Mouse (Mus musculus) CD8-positive naive resting alpha-beta T cell, adult 57 days (primary cell): Measurements from ENCODE around the gene Bloc1s3. TPM values are rescaled to one million over a fixed set of nuclear protein-coding genes. Genes with fewer than 3 reads are reported as not detected.

Source experiments
- total RNA-seq: library from RNA; stranded (reverse); gene quantifications from one replicate; pipeline ENCODE4 v1.2.4, GENCODE M21; 2023

Bloc1s3 gene
- total RNA-seq, result 3.8 TPM

DNA sequence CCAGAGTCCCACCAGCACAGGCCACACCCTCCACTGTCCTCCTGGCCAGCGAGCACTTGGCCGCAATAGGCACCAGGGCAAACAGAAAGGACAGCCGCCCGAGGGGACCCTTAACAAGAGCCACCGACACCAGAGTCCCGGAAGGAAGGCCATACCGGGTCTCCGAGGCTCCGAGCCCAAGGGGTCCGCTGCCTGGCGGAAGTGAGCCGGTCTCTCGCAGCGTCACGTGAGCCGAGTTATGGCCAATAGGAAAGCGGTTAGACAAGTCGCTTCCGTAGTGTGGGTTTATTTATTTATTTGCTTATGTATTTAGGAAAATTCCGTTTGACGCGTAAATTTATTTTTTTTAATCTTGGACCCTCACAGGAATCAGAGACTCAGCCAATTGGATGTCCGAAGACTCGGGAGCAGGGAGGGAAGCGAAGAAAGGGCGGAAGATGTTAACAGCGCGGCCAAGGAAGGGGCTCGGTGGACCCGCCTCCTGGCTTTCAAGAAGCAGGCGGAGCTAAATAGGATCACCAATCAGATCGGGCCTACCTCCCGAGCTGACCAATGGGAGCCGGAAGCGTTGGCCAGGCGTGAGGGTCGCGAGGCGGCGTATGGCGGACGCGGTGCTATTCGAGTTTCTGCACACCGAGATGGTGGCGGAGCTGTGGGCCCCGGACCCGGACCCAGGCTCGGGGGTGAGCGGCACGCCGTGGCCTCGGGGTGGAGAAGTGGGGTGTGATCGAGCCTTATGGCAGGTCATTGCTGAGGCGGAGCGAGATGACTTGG is at the start of gene Bloc1s3, which contains the start of gene Trappc6a:
Gene Bloc1s3 (minus strand): TSS at position 218 of the 774 bp plus-strand sequence.
Gene Trappc6a (plus strand): TSS at position 246 of the 774 bp plus-strand sequence.

GRCm38 (mm10) chr7:19517652-19518365 is 9.6 kb upstream of the Bloc1s3 start, which contains the start of gene Nkpd1:
Nkpd1 (plus strand) TSS chr7:19517838.

DNA sequence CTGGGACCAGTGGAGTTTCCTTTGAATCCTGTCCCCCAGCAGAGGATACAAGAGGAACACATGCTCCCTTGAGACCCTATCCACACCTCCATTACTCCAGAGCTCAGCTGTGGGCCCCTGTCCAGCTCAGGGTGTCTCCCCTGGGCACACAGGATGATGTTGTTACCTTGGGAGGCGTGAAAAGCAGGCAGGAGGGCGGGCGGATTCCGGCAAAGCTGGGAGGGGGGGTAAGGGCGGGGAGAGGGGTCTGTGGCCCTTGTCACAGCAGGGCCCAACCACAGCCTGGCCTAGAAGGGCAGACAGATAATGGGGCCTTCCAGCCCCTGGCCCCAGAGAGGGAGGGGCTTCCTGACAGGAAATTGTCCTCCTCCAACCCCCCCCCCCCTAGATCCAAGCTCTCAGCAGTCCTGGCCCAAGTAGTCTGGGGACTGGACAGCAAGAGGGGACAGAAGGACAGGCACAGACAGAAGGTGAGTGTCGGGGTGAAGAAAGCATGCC is 45.2 kb downstream of the Bloc1s3 start, which contains the start of gene Exoc3l2:
Gene Exoc3l2 (plus strand): TSS at position 448 of the 498 bp plus-strand sequence.

GRCm38 (mm10) chr7:19458591-19459111 is 49.5 kb downstream of the Bloc1s3 start, which contains the start of gene Mark4:
Mark4 (minus strand) TSS chr7:19458821.

Other genes with a start within 250 kb of the Bloc1s3 start
- 296 TPM for gene Vasp, start 236.6 kb downstream of the Bloc1s3 start, total RNA-seq
- 2.3 TPM for gene Ppm1n, start 228.3 kb downstream of the Bloc1s3 start, total RNA-seq
- gene Rtn2, start 225.7 kb downstream of the Bloc1s3 start, total RNA-seq, result not detected
- gene Fosb, start 198.3 kb downstream of the Bloc1s3 start, total RNA-seq, result 1,017 TPM
- gene Ercc1, start 163.6 kb downstream of the Bloc1s3 start, total RNA-seq, result 65.9 TPM
- 12.8 TPM for gene Cd3eap, start 148.9 kb downstream of the Bloc1s3 start, total RNA-seq
- gene Ppp1r13l, start 148.6 kb downstream of the Bloc1s3 start, total RNA-seq, result 1.6 TPM
- gene Ercc2, start 126.4 kb downstream of the Bloc1s3 start, total RNA-seq, result 83.7 TPM
- 3.6 TPM for gene Klc3, start 104.3 kb downstream of the Bloc1s3 start, total RNA-seq
- gene Ckm, start 103.6 kb downstream of the Bloc1s3 start, total RNA-seq, result not detected
- gene Mark4, start 49.5 kb downstream of the Bloc1s3 start, total RNA-seq, result 26.6 TPM
- gene Exoc3l2, start 45.0 kb downstream of the Bloc1s3 start, total RNA-seq, result not detected
- gene Trappc6a, start within 50 bp of the Bloc1s3 start, total RNA-seq, result 24.3 TPM
- gene Nkpd1, start 9.5 kb upstream of the Bloc1s3 start, total RNA-seq, result not detected
- 51.4 TPM for gene Ppp1r37, start 54.7 kb upstream of the Bloc1s3 start, total RNA-seq
- gene Zfp296, start 68.9 kb upstream of the Bloc1s3 start, total RNA-seq, result 2.4 TPM
- 48.1 TPM for gene Gemin7, start 69.2 kb upstream of the Bloc1s3 start, total RNA-seq
- gene Clasrp, start 96.1 kb upstream of the Bloc1s3 start, total RNA-seq, result 87.8 TPM
- 44.9 TPM for gene Relb, start 121.1 kb upstream of the Bloc1s3 start, total RNA-seq
- 70.1 TPM for gene Clptm1, start 156.7 kb upstream of the Bloc1s3 start, total RNA-seq
- 2.1 TPM for gene Apoc2, start 169.6 kb upstream of the Bloc1s3 start, total RNA-seq
- gene Gm44805, start 173.1 kb upstream of the Bloc1s3 start, total RNA-seq, result not detected
- not detected for gene Apoc4, start 173.1 kb upstream of the Bloc1s3 start, total RNA-seq
- 1.4 TPM for gene Apoc1, start 184.3 kb upstream of the Bloc1s3 start, total RNA-seq
- gene Apoe, start 190.8 kb upstream of the Bloc1s3 start, total RNA-seq, result 33.1 TPM
- gene Tomm40, start 207.1 kb upstream of the Bloc1s3 start, total RNA-seq, result 59.7 TPM
- not detected for gene Nectin2, start 242.1 kb upstream of the Bloc1s3 start, total RNA-seq